Mouse (Mus musculus): ENCODE measurements around the gene Spen.

- TF ChIP-seq POLR2A (IDR thresholded peaks at IDR 0.05; ENCODE audit: insufficient read depth, low read length) (no peak), CTCF (IDR thresholded peaks at IDR 0.05; ENCODE audit: low read depth, low read length) (no peak), EP300 (IDR thresholded peaks at IDR 0.05; ENCODE audit: insufficient read depth, low read depth, low read length) (no peak)
Measured at GRCm38 (mm10) chr4:141505810-141506209, 32.6 kb downstream of the Spen start.
